Mouse (Mus musculus) kidney, adult 8-10 months (tissue): Measurements from ENCODE around the gene Krt17.
"Not testable (repeated sequence)": the region's sequence is repeated elsewhere in the genome, so short reads cannot be mapped to it uniquely, and the experiment has no call there.

Experiments
- DNase-seq, 2 experiments: peaks; one replicate each; pipeline ENCODE4 v3.0.0; 2022

Krt17 gene

DNA sequence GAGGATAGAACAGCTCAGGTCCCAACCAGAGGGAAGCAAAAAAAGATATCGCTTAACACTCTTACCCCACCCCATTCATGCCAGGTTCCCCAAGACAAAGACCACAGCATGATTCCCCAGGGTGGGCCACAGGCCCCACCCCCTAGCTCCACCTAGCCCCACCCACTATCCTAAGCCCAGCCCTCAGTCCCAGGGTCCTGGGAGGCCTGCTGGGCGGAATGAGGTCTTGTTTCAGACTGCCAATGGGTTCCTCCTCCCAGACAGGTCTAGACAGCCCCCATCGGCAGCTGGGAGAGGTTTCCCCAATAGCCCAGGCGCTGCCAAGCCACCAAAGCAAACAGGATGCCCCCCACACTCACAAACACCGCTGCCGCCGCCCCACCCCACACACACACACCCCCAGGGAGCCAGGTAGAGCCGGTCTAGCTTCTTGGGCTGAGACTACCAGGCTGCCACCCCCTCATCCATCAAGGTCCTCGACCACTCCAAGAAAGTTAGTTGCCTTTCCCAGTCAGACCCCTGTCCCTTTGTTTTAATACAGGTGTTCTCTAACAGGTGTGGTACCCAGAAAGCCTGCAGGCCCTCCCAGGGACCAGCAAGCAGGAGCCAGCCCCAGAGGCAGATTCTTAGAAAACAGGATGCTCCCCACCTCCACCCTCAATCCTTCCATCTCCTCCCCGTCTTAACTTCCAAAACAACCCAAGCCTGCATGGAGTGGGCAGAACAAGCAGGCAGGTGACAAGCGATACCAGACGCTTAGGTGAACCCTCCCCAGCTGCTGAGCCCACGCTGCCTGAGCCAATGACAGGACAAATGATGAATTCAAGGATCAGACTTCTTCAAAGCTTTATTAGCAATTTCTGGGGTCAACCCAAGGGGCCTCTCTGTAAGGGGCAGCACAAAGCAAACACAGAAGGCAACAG, 1.5 kb upstream of the Krt17 start:
- no peak for DNase-seq

DNA sequence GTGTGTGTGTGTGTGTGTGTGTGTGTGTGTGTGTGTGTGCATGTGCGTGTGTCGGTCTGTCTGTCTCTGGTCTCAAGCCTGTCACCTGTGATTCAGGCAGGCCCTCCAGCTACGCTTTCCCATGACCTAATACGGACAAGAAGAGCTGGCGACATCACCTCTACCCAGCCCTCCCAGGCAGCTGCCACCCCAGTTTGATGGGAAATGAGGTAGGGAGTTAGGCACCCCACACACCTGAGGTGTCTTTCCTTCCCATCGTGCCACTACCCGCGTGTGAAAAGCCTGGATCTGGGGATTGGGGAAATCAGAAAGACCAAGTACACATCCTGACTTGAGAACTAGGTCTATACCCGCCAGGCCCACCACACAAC, 391 bp upstream of the Krt17 start:
- no peak for DNase-seq

DNA sequence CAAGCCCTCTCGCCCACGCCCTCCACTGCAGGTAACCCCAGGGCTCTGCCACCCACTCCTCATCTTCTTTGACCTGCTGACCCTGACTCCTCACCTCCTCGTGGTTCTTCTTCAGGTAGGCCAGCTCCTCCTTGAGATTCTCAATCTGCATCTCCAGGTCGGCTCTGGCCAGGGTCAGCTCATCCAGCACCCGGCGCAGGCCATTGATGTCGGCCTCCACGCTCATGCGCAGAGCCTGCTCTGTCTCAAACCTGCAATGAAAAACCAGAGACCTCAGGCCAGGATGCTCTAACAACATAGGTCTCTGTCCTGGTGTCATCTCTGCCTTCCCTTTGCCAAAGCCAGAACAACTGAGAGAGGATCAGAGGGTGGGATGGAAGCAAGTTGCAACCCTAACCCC, 1.8 kb downstream of the Krt17 start:
- no peak for DNase-seq

DNA sequence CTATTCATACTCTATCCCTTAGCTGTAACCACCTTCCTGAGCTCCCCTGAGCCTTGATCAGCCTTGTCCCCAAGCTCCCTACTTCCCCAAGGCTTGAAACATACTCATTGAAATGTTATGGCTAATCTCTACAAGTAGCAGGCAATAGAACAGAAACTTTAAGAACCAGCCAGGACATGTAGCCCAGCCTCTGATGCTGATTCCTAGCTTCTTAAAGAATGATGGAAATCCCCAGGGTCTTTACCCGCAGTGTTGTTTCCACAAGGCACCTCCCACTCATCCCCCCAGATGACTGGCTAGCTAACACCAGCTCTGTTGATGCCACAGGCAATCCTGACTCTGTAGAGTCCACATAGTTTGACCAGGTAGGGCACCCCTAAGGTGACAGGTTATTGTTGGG, 2.9 kb downstream of the Krt17 start:
- no peak for DNase-seq

DNA sequence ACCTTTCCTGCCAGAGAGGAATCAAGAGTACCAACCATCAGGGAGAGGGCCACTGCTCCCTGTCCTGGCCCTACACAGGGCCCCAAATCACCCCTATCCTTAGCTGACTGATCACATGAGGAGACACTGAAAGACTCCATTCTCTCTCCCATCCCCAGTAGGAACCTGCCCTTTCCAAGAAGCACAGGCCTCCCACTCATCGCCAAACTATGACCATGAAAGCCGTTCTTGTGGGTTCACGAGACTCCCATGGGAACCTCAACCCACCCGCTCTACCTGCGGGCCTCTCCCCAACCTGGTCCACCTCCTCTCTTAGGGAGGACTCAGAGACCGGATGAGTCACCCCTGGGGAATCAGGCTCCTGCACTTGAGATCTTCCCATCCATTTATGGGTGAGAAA, 5.3 kb downstream of the Krt17 start:
- no peak for DNase-seq

DNA sequence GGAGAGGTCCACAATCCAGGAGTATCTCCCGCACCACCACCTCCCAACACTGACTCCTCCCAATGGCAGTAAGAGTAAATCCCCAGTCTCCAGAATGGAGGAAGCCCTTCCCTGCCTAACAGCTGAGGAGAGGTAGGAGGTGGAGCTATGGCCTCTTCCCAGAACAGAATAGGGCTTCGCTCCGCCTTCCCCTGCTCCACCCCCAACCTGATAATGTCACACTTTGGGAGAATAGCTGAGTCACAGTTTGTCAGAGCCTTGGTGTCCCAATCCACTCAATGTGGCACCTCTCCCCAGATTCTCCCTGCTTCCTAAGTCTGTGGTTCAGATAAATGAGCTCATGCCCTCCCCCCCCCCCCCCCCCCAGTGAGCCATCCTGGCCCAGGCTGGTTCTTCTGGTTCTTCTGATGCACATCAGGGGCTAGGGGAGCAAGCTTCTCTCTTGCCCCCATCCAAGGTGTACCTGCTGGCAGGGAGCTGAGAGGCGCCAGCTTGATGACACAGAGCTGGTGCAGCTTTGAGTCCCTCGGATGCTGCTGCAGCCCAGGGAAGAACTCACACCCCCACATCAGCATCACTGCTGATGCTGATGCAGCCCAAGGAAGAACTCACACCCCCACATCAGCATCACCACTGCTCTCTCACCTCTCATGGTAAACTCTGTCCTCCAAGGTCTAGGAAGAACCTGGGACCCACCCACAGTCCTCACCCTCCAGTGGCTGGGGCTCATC, 6.3 kb downstream of the Krt17 start:
- no peak for DNase-seq

DNA sequence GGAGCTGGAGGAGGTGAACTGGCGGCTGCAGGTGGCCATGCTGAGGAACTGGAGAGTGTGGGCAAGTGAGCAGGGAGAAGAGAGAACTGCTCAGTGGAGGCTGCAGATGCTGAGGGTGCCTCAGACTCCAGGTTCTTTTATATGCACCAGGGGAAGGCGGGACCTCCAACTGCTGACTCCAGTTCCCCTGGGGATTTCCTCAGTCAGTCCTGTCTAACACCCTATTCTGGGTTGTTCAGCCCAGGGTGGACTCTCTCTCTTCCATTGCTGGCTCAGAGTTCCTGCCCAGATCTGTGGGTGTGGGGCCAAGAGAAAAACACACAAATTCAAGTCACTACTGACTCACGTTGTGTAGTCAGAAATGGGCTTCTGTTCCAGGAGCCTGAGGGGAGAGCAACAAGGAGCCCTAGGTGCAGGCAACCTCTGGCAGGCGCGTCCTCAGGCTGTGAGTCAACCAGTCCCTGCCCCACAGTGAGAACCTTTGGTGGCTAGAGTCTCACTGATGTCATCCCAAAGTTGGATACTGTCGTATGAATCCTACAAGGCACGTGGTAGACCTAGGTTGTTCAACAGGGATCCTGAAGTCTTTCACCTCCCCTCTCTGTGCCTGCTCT, 11.9 kb downstream of the Krt17 start, which contains the start of gene Krt16:
Gene Krt16 (minus strand): TSS at position 51 of the 614 bp plus-strand sequence.
- no peak for DNase-seq

DNA sequence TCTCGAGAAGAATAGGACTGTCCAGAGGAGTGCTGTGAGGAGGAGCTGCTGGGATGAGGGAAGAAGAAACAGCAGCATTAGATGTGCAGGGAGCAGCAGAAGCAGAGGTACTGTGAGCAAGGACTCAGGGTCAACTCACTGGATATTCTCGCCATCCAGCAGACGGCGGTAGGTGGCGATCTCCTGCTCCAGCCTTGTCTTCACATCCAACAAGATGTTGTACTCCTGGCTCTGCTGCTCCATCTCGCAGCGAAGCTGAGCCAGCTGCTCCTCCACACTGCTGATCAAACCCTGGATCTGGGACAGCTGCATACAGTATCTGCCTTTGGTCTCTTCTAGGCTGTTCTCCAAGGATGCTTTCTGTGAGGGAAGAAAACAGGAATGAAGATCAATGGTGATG, 14.4 kb downstream of the Krt17 start:
- DNase-seq, result not testable (repeated sequence)

DNA sequence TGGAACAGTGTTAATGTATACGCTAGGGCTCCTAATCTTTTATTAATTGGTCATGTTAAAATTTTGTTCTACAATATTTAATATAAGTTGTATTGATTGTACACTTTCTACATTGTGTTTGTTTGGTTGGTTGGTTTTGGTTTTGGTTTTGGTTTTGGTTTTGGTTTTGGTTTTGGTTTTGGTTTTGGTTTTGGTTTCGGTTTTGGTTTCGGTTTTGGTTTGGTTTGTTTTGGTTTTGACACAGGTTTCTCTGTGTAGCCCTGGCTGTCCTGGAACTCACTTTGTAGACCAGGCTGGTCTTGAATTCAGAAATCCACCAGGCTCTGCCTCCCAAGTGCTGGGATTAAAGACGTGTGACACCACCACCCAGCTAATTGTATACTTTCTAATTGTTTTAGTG, 20.6 kb downstream of the Krt17 start:
- DNase-seq, result not testable (repeated sequence)

DNA sequence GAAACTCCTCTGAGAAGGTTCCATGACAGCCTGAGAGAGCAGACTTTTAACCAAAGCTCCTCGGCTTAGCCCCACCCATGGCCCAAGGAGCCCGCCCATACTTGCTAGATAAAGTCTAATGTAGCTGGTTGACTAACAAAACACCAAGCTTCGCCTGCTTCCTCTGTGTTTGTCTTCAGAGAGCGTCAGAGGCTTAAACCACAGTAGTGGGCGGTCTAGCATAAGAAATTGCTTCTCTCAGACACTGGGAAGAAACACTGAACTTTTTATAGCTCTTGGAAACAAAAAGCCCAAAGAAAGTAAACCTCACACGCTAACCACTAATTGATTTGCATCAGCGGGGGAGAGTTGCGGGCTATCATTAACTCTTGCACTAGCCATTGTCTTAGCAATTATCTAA, 39.1 kb downstream of the Krt17 start:
- no peak for DNase-seq

DNA sequence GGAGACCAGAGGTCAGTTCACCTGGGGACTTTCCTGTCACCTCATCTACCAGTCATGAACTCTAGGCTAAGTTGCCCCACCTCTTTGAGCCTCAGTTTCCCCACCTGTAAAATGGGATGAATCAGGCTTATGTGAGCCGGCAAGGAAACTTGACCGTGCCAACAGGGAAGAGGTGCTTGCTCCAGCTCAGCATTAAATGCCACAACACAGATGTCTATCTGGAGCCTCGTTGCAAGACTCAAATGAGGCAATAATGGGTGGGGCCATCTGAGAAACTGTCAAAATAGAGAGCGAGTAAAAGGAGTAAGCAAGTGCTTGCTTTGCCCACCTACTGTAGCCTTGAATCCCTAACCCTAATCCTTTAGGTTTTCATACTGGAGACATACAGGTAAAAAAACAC, 41.5 kb downstream of the Krt17 start:
- DNase-seq, result no peak

DNA sequence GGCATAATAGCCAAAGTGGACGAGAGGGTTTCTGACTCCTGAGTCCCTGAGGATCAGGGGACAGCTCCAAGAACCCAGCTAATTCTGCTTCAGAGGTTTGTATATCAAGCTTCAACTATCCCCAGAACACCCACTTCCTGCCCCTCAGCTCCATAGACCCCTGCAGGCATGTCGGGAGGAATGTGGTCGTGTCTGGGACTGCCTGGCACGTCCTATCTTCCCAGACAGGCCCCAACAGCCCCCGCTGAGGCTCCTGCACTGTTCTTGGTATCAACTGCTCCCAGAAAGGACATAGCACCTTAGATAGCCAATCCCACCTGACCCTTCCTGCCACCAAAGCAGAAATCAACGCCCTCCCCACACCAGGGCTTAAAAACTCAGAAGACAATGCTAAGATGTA, 52.3 kb downstream of the Krt17 start:
- DNase-seq, result no peak

DNA sequence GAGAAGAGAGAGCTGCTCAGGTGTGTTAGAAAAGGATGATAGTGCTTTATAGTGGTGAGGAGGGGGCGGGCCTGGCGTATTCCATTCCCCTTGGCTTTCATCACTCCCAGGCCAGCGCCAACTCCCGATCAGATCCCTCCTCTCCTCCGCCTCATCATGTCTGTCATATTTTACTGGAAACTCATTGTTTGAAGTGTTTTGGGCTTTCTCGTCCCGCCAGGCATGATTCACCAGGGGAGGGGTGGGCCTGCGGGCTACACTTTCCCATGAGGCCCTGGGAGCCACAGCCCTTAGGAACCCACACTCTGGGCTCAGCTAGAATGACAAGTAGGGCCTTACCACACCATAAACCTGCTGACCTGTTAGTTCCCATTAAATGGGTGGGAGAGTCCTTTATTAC, 53.3 kb downstream of the Krt17 start, which contains the start of gene Krt14:
Gene Krt14 (minus strand): TSS at position 51 of the 400 bp plus-strand sequence.
- no peak for DNase-seq
